ENCODE assay signal across 8 mouse cellular contexts in genomic region chr6:87810713-87811669, GRCm38 (mm10). TPM values are rescaled to one million over a fixed set of nuclear protein-coding genes. Genes with fewer than 3 reads are reported as not detected.
DNase-seq lines count a peak whose midpoint lies in the region; ATAC-seq and TF ChIP-seq lines count a peak whose summit lies in the region.

No protein-coding gene starts in this region.

- H3K4me1 ChIP-seq in forebrain, embryonic 15.5 days, result peaks cover 17% of the 10 kb centered on the region
- H3K4me1 ChIP-seq in lung, embryonic 15.5 days, result peaks cover 20% of the 10 kb centered on the region
- H3K4me1 ChIP-seq in olfactory bulb, adult 2 months (ENCODE audit: control insufficient read depth, insufficient read depth, low read length), result peaks cover 19% of the 10 kb centered on the region

- intact Hi-C loops in heart, postnatal 25 days (cut with DNase I), result no loop called here

- peak overlapping the region; percentile 69 for H3K9ac ChIP-seq in forebrain, embryonic 15.5 days (replicated peaks)
- H3K9ac ChIP-seq in lung, embryonic 15.5 days, result peak overlapping the region; percentile 77

- H3K27ac ChIP-seq in forebrain, embryonic 15.5 days (replicated peaks), result peak overlapping the region; percentile 19; the same call in 1 of the 2 replicates
- peak overlapping the region; percentile 91 for H3K27ac ChIP-seq in layer of hippocampus, adult 2 months
- H3K27ac ChIP-seq in lung, embryonic 15.5 days, result peak overlapping the region; percentile 92
- H3K27ac ChIP-seq in olfactory bulb, adult 2 months (ENCODE audit: insufficient read depth, low read depth, low read length), result peak overlapping the region; percentile 44; the same call in 1 of the 2 replicates

- WGBS in forebrain, embryonic 15.5 days, result under 1% methylated on average over 75 of the region's 77 CpGs
- WGBS in lung, embryonic 15.5 days, result under 1% methylated on average over 77 of the region's 77 CpGs
- under 1% methylated on average over 76 of the region's 77 CpGs for WGBS in olfactory bulb, adult 2 months

- H3K27me3 ChIP-seq in forebrain, embryonic 15.5 days, result no peaks in the 10 kb centered on the region
- no peaks in the 10 kb centered on the region for H3K27me3 ChIP-seq in lung, embryonic 15.5 days

- peak overlapping the region; percentile 93 for H3K4me2 ChIP-seq in forebrain, embryonic 15.5 days (replicated peaks)
- H3K4me2 ChIP-seq in lung, embryonic 15.5 days, result peak overlapping the region; percentile 89

- H3K9me3 ChIP-seq in forebrain, embryonic 15.5 days, result no peaks in the 10 kb centered on the region
- no peaks in the 10 kb centered on the region for H3K9me3 ChIP-seq in lung, embryonic 15.5 days

- peaks cover 15% of the 10 kb centered on the region; the same call in 1 of the 2 replicates for H3K36me3 ChIP-seq in forebrain, embryonic 15.5 days
- peaks cover 6% of the 10 kb centered on the region; the same call in 1 of the 2 replicates for H3K36me3 ChIP-seq in lung, embryonic 15.5 days

- peak; percentile 87 for DNase-seq in CD4-positive helper T cell, adult 2 months (ENCODE audit: low read depth, low spot score)
- peak; percentile 66 for DNase-seq in adrenal gland, postnatal 25 days
- peak; percentile 70 for DNase-seq in heart, postnatal 25 days (ENCODE audit: low spot score)
- DNase-seq in layer of hippocampus, adult 2 months (ENCODE audit: low spot score in 2 of 2), result peak; percentile 9 to 31
- peak; percentile 37 to 55 for DNase-seq in thymus, adult 18-20 months

- TF ChIP-seq CTCF in layer of hippocampus, adult 2 months (conservative IDR thresholded peaks at IDR 0.05), result no peak
- TF ChIP-seq CTCF in olfactory bulb, adult 2 months (IDR thresholded peaks at IDR 0.05; ENCODE audit: insufficient read depth, low read depth, low read length), result no peak

- no peak for TF ChIP-seq POLR2A in olfactory bulb, adult 2 months (IDR thresholded peaks at IDR 0.05; ENCODE audit: insufficient read depth, low read depth, low read length)

- peak overlapping the region; percentile 74 for H3K4me3 ChIP-seq in forebrain, embryonic 15.5 days
- H3K4me3 ChIP-seq in layer of hippocampus, adult 2 months, result peak overlapping the region; percentile 86
- peak overlapping the region; percentile 84 for H3K4me3 ChIP-seq in lung, embryonic 15.5 days
- H3K4me3 ChIP-seq in olfactory bulb, adult 2 months (ENCODE audit: insufficient read depth, low read depth, low read length), result peak overlapping the region; percentile 77

- peak; percentile 7; the same call in 1 of the 2 replicates for ATAC-seq in forebrain, embryonic 15.5 days (replicated peaks)
- peak; percentile 6; the same call in 1 of the 2 replicates for ATAC-seq in lung, embryonic 15.5 days (ENCODE audit: borderline replicate concordance, extremely low read depth, low FRiP score, low TSS enrichment)

RNA-seq across cellular contexts. Expression of gene Rab43, which starts 1.0 kb away (rescaled TPM):
- 21.8 and 34.9 TPM in 2 replicates for total RNA-seq in adrenal gland, postnatal 25 days (2021)
- polyA plus RNA-seq in forebrain, embryonic 15.5 days (2015; fragmentation: Nextera tagmentation; extraction: Ambion mirVana), result 6.9 and 8.0 TPM in 2 replicates
- total RNA-seq in heart, postnatal 25 days (2021), result 10 to 100 TPM; 12.5 to 15.7 TPM
- 10 to 100 TPM; 10.7 to 15.5 TPM for total RNA-seq in layer of hippocampus, adult 2 months (2021)
- polyA plus RNA-seq in lung, embryonic 15.5 days (2015; fragmentation: Nextera tagmentation; extraction: Ambion mirVana), result 12.6 and 12.9 TPM in 2 replicates
- polyA plus RNA-seq in olfactory bulb, adult 2 months (2012; ENCODE audit: insufficient read depth, insufficient read length, low replicate concordance, missing spikeins), result not detected in 2 replicates

RNA-seq across cellular contexts. Expression of gene Gm45140, which starts 24.6 kb away (rescaled TPM):
- 5.1 and 6.2 TPM in 2 replicates for total RNA-seq in adrenal gland, postnatal 25 days (2021)
- 3.6 and 3.7 TPM in 2 replicates for polyA plus RNA-seq in forebrain, embryonic 15.5 days (2015; fragmentation: Nextera tagmentation; extraction: Ambion mirVana)
- 1 to 10 TPM; 1.2 to 1.6 TPM for total RNA-seq in heart, postnatal 25 days (2021)
- total RNA-seq in layer of hippocampus, adult 2 months (2021), result 1 to 10 TPM; 3.7 to 4.4 TPM
- polyA plus RNA-seq in lung, embryonic 15.5 days (2015; fragmentation: Nextera tagmentation; extraction: Ambion mirVana), result 2.1 and 2.6 TPM in 2 replicates
- not detected in 2 replicates for polyA plus RNA-seq in olfactory bulb, adult 2 months (2012; ENCODE audit: insufficient read depth, insufficient read length, low replicate concordance, missing spikeins)

RNA-seq across cellular contexts. Expression of gene Isy1, which starts 27.6 kb away (rescaled TPM):
- 24.8 and 36.1 TPM in 2 replicates for total RNA-seq in adrenal gland, postnatal 25 days (2021)
- 37.8 and 38.7 TPM in 2 replicates for polyA plus RNA-seq in forebrain, embryonic 15.5 days (2015; fragmentation: Nextera tagmentation; extraction: Ambion mirVana)
- total RNA-seq in heart, postnatal 25 days (2021), result 10 to 100 TPM; 19.5 to 21.9 TPM
- total RNA-seq in layer of hippocampus, adult 2 months (2021), result 10 to 100 TPM; 25.1 to 29.3 TPM
- polyA plus RNA-seq in lung, embryonic 15.5 days (2015; fragmentation: Nextera tagmentation; extraction: Ambion mirVana), result 45.9 and 49.7 TPM in 2 replicates
- 368 TPM in 1 of 2 replicates, not detected in the other for polyA plus RNA-seq in olfactory bulb, adult 2 months (2012; ENCODE audit: insufficient read depth, insufficient read length, low replicate concordance, missing spikeins)

RNA-seq across cellular contexts. Expression of gene Gp9, which starts 33.1 kb away (rescaled TPM):
- total RNA-seq in adrenal gland, postnatal 25 days (2021), result not detected in 2 replicates
- polyA plus RNA-seq in forebrain, embryonic 15.5 days (2015; fragmentation: Nextera tagmentation; extraction: Ambion mirVana), result 0.46 and 0.65 TPM in 2 replicates
- 1 to 10 TPM in 1 of 2 experiments, under 1 TPM in 1; 0.78 to 1.2 TPM for total RNA-seq in heart, postnatal 25 days (2021)
- total RNA-seq in layer of hippocampus, adult 2 months (2021), result 1 to 10 TPM in 1 of 2 experiments, under 1 TPM in 1; 0.98 to 1.2 TPM
- polyA plus RNA-seq in lung, embryonic 15.5 days (2015; fragmentation: Nextera tagmentation; extraction: Ambion mirVana), result 3.9 and 4.7 TPM in 2 replicates
- not detected in 2 replicates for polyA plus RNA-seq in olfactory bulb, adult 2 months (2012; ENCODE audit: insufficient read depth, insufficient read length, low replicate concordance, missing spikeins)

RNA-seq across cellular contexts. Expression of gene Cnbp, which starts 39.9 kb away (rescaled TPM):
- 346 and 405 TPM in 2 replicates for total RNA-seq in adrenal gland, postnatal 25 days (2021)
- polyA plus RNA-seq in forebrain, embryonic 15.5 days (2015; fragmentation: Nextera tagmentation; extraction: Ambion mirVana), result 741 and 747 TPM in 2 replicates
- 100 to 1,000 TPM; 279 to 311 TPM for total RNA-seq in heart, postnatal 25 days (2021)
- 100 to 1,000 TPM; 255 to 275 TPM for total RNA-seq in layer of hippocampus, adult 2 months (2021)
- polyA plus RNA-seq in lung, embryonic 15.5 days (2015; fragmentation: Nextera tagmentation; extraction: Ambion mirVana), result 1,108 and 1,113 TPM in 2 replicates
- 294 and 693 TPM in 2 replicates for polyA plus RNA-seq in olfactory bulb, adult 2 months (2012; ENCODE audit: insufficient read depth, insufficient read length, low replicate concordance, missing spikeins)

Comparison
In these comparisons a context has a peak if more than half of its experiments do, and no peak if none do; other contexts are left out.
1. Peak in every context shown above with its lines: DNase-seq, ATAC-seq, H3K4me3 ChIP-seq and H3K27ac ChIP-seq.
2. DNase-seq: peak in every context shown above with its lines; median percentile 87 in CD4-positive helper T cell, adult 2 months; 70 in heart, postnatal 25 days; 66 in adrenal gland, postnatal 25 days; 46 in thymus, adult 18-20 months; 20 in layer of hippocampus, adult 2 months.
3. H3K27ac ChIP-seq: peak in every context shown above with its lines; median percentile 92 in lung, embryonic 15.5 days; 91 in layer of hippocampus, adult 2 months; 44 in olfactory bulb, adult 2 months; 19 in forebrain, embryonic 15.5 days.